Mouse (Mus musculus): Measurements from ENCODE around the gene Pdcd4. TPM values are rescaled to one million over a fixed set of nuclear protein-coding genes. Genes with fewer than 3 reads are reported as not detected.

Pdcd4 gene
- polyA plus RNA-seq, 1 experiment from 2014 or later, result 111 TPM

DNA sequence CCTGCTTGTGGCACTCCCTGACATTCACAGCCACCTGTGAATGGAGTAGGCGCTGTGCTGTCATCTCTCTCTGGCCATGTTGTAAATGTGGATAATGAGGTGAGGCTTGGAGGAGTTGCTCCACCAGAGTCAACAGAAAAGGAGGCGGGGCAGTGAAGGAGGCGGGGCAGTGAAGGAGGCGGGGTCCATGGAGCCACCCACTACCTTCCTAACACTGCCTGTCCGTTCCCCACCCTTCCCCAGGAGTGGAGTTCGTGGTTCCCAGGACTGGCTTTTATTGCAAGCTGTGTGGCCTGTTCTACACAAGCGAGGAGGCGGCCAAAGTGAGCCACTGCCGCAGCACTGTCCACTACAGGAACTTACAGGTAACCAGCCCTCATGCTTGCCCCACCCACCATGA, 32.9 kb upstream of the Pdcd4 start:
- ATAC-seq (ENCODE audit: low FRiP score), result peak; percentile 42; the same call in 1 of the 2 replicates
- Histone ChIP-seq H3K4me1 (peaks cover 22% of the 10 kb centered on the region), H3K4me2 (peak overlapping the region; percentile 13; the same call in 1 of the 2 replicates)

DNA sequence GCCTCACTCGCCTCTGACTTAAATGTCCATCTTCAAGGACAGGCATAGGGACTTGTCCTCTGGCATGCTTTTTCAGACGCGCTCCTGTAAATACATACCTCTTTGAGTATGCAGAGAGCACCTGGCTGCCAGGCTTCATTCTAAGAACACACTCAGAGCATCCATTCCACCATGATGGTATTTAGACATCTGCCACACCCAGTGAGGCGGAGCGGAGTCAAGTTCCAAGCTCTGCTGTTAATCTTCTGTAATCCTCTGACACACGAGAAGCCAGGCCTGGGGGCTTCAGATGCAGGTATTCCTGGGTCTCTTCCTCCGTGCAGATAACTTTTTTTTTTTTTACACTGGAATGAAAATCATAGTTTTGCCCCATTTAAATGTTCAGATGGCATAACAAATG, 32.4 kb upstream of the Pdcd4 start:
- Histone ChIP-seq H3K27ac (peak overlapping the region; percentile 42; the same call in 1 of the 2 replicates), H3K36me3 (replicated peaks) (no peaks in the 10 kb centered on the region; the same call in 1 of the 2 replicates), H3K9ac (no peak overlapping the region), H3K4me3 (replicated peaks) (no peak overlapping the region), H3K27me3 (no peaks in the 10 kb centered on the region), H3K4me1 (peaks cover 21% of the 10 kb centered on the region), H3K9me3 (no peaks in the 10 kb centered on the region), H3K4me2 (no peak overlapping the region)
- no peak for ATAC-seq (ENCODE audit: low FRiP score)
- 54% methylated on average over 7 of the region's 7 CpGs for WGBS

More for the DNA sequence above, 32.9 kb upstream of the Pdcd4 start:
- H3K36me3 ChIP-seq (replicated peaks), result no peaks in the 10 kb centered on the region; the same call in 1 of the 2 replicates
- H3K27ac ChIP-seq, result peak overlapping the region; percentile 42; the same call in 1 of the 2 replicates
- no peak overlapping the region for H3K9ac ChIP-seq
- H3K4me3 ChIP-seq (replicated peaks), result no peak overlapping the region
- no peaks in the 10 kb centered on the region for H3K9me3 ChIP-seq
- 31% methylated on average over 8 of the region's 9 CpGs for WGBS
- H3K27me3 ChIP-seq, result no peaks in the 10 kb centered on the region

DNA sequence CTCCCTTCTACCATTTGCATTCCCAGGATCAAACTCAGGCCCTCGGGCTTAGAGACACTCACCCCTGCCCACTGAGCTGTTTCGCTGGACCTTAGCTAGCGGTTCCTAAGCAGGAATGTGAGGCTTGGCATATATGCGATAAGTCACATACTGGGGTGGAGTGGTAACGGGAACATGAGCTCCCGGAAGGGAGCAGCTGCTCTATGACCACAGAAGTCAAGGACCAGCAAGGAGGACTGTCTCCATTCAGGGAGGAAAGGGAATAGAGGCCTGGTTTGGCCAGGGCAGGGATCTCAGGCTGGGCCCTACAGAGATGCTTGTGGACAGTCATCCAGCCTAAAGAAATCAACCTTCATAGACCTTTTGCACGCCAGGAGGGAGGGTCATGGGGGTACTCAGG, 30.7 kb upstream of the Pdcd4 start:
- Histone ChIP-seq H3K4me3 (replicated peaks) (no peak overlapping the region), H3K9ac (no peak overlapping the region), H3K4me1 (peaks cover 21% of the 10 kb centered on the region), H3K9me3 (no peaks in the 10 kb centered on the region), H3K27me3 (no peaks in the 10 kb centered on the region), H3K4me2 (no peak overlapping the region), H3K27ac (no peak overlapping the region), H3K36me3 (replicated peaks) (no peaks in the 10 kb centered on the region; the same call in 1 of the 2 replicates)
- ATAC-seq (ENCODE audit: low FRiP score), result no peak
- WGBS, result 77% methylated on average over 7 of the region's 7 CpGs

DNA sequence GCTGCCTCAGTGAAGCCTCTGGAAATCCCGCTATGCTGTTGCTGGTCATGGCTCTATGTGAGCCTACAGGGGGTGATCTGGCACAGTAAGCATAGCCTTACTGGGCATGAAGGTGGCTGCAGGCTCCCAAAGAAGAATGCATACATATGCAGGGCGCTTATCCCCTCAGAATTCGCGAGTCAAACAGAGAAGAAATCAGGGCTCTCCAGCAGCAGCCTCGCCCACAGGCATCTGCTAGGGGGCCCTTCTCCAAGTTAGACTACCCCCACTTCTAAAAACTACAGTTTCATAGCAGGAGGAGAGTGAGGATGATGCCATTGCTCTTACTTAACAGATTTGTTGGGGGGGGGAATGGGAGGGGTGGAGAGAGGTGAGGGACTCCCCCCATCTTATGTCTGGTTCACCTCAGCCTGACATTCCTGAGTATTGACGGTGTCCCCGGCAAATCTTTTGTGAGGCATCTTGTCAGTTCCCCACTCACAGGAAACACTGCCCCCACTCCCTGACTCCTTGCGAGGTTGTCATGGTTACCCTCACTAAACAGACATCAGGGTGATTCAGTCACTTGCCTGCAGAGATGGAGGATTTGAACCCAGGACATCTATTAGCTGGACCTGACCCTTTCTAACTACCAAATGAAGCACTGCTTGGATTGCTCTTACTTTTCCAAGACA, 29.3 kb upstream of the Pdcd4 start:
- 71% methylated on average over 8 of the region's 8 CpGs for WGBS
- no peak overlapping the region for H3K4me3 ChIP-seq (replicated peaks)
- H3K4me1 ChIP-seq, result peaks cover 15% of the 10 kb centered on the region
- no peak overlapping the region for H3K27ac ChIP-seq
- no peaks in the 10 kb centered on the region; the same call in 1 of the 2 replicates for H3K36me3 ChIP-seq (replicated peaks)
- H3K27me3 ChIP-seq, result no peaks in the 10 kb centered on the region
- H3K9ac ChIP-seq, result no peak overlapping the region
- ATAC-seq (ENCODE audit: low FRiP score), result no peak
- H3K9me3 ChIP-seq, result no peaks in the 10 kb centered on the region
- no peak overlapping the region for H3K4me2 ChIP-seq

DNA sequence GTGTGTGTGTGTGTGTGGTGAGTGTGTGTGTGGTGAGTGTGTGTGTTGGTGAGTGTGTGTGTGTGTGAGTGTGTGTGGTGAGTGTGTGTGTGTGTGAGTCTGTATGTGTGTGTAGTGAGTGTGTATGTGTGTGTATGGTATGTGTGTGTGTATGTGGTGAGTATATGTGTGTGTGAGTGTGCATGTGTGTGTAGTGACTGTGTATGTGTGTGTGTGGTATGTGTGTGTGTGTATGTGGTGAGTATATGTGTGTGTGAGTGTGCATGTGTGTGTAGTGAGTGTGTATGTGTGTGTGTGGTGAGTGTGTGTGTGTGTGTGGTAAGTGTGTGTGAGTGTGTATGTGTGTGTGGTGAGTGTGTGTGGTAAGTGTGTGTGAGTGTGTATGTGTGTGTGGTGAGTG, 24.8 kb upstream of the Pdcd4 start:
- Histone ChIP-seq H3K36me3 (replicated peaks) (no peaks in the 10 kb centered on the region; the same call in 1 of the 2 replicates), H3K9ac (peak overlapping the region; percentile 1; the same call in 1 of the 2 replicates), H3K4me1 (no peaks in the 10 kb centered on the region), H3K9me3 (no peaks in the 10 kb centered on the region), H3K4me3 (replicated peaks) (no peak overlapping the region), H3K27me3 (no peaks in the 10 kb centered on the region), H3K27ac (no peak overlapping the region), H3K4me2 (no peak overlapping the region)
- ATAC-seq (ENCODE audit: low FRiP score), result no peak

DNA sequence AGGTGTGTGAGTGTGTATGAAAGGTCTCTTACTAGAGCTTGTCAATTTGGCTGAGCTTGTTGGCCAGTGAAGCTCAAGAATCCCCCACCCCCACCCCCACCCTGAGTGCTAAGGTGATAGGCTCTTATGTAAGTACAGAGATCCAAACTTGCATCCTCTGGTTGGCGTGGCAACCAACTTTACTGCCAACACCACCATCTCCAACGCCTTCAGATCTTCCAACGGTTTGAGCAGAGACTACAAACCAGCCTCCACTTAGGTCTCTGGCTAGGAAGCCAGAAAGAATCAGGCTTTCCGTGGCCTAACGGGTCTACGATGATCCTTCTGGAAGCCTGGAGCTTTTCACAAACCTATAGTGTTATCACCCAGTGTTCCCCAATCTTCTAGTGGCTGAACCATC, 23.9 kb upstream of the Pdcd4 start:
- Histone ChIP-seq H3K4me2 (no peak overlapping the region), H3K27me3 (no peaks in the 10 kb centered on the region), H3K9ac (no peak overlapping the region), H3K9me3 (no peaks in the 10 kb centered on the region), H3K4me3 (replicated peaks) (no peak overlapping the region), H3K36me3 (replicated peaks) (no peaks in the 10 kb centered on the region; the same call in 1 of the 2 replicates), H3K27ac (no peak overlapping the region), H3K4me1 (no peaks in the 10 kb centered on the region)
- no peak for ATAC-seq (ENCODE audit: low FRiP score)
- 94% methylated on average over 6 of the region's 6 CpGs for WGBS

DNA sequence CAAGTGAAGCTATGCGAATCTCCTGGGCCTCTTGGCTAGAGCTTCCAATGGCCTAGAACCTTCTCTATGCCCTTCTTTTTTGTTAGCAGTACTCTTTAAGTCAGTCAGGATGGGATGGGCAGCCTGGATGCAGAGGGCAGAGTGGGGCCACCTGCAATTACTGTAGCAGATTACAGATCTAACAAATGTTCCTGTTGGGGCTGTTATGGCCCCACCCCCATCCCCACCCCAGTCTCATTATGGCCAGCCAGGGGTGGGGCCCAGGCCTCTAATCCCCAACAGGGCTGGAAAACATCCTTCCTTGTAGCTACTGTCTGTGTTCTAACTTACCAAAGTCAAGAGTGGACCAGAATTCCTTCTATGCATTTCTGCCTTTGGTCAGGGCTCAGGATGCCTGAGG, 23.2 kb upstream of the Pdcd4 start:
- no peak overlapping the region for H3K9ac ChIP-seq
- no peaks in the 10 kb centered on the region; the same call in 1 of the 2 replicates for H3K36me3 ChIP-seq (replicated peaks)
- no peaks in the 10 kb centered on the region for H3K27me3 ChIP-seq
- no peak overlapping the region for H3K27ac ChIP-seq
- H3K4me1 ChIP-seq, result no peaks in the 10 kb centered on the region
- H3K9me3 ChIP-seq, result no peaks in the 10 kb centered on the region
- WGBS, result 100% methylated on average over 1 of the region's 1 CpGs
- no peak overlapping the region for H3K4me3 ChIP-seq (replicated peaks)
- no peak for ATAC-seq (ENCODE audit: low FRiP score)
- no peak overlapping the region for H3K4me2 ChIP-seq

DNA sequence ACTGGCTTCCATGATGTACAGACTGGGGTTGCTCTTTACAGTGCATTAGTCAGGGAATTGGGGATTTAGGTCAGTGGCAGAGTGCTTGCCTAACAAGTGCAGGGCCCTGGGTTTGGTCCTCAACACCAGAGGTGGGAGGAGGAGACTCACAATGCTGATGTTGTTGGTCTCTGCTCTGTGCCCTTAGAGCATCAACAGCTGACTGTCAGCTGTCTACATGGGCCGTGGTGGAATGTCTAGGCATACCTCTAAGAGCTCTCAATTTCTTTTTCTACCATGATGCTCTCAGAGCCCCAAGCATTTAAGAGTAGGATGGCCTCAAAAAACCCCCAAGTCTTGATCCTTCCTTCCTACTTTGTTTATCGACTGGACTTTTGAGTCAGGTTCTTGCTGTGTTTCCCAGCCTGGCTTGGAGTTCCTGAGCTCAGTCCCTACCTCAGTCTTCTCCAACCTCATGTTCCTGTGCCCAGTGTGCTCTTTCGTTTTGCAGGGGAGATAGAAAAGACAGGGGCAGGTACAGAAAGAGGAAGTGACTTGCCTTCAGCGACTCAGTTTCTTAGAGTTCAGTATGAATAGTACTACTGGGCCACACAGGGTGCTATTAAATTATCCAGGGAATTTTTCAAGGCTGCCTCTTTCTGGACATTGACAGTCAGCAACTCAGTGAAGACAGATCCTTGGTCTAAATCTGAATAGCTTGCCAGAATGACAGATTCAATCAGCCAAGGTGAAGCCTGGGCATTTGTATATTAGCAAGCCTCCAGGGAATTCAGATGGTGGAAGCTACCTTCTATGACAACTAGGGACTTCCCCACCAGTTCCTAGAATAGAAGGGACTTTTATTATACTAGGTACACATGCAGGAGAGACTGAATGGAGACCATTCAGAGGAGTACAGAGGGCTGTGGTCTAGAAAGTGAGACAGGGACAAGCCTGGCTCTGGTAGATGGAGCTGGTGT, 22.3 kb upstream of the Pdcd4 start:
- H3K9me3 ChIP-seq, result no peaks in the 10 kb centered on the region
- 82% methylated on average over 4 of the region's 4 CpGs for WGBS
- H3K4me1 ChIP-seq, result no peaks in the 10 kb centered on the region
- H3K27ac ChIP-seq, result no peak overlapping the region
- no peaks in the 10 kb centered on the region for H3K27me3 ChIP-seq
- H3K9ac ChIP-seq, result no peak overlapping the region
- no peak overlapping the region for H3K4me2 ChIP-seq
- no peak for ATAC-seq (ENCODE audit: low FRiP score)
- no peaks in the 10 kb centered on the region for H3K36me3 ChIP-seq (replicated peaks)
- no peak overlapping the region for H3K4me3 ChIP-seq (replicated peaks)

DNA sequence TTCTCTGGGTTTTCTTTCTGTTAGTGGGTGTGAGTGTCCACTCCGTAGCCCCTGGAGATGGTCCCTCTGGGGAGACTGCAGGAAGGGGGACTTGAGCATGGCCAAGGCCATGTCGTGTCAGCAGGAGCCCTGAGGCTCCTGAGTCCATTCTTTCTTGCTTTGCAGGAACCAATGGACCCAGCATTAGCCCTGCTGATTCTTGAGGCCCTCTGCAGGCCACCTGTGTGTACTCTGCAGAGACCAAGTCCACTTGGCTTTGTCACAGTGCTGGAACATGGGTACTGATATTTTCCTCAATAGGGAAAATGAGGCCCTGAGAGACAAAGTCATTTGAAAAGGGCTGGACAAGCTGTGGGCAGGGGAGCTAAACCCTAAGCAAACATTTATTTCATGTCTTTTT, 21.5 kb upstream of the Pdcd4 start:
- no peak overlapping the region for H3K4me2 ChIP-seq
- H3K27me3 ChIP-seq, result no peaks in the 10 kb centered on the region
- 65% methylated on average over 2 of the region's 2 CpGs for WGBS
- ATAC-seq (ENCODE audit: low FRiP score), result no peak
- no peaks in the 10 kb centered on the region; the same call in 1 of the 2 replicates for H3K4me1 ChIP-seq
- H3K9me3 ChIP-seq, result no peaks in the 10 kb centered on the region
- H3K36me3 ChIP-seq (replicated peaks), result no peaks in the 10 kb centered on the region
- no peak overlapping the region for H3K4me3 ChIP-seq (replicated peaks)
- no peak overlapping the region for H3K27ac ChIP-seq
- H3K9ac ChIP-seq, result no peak overlapping the region

DNA sequence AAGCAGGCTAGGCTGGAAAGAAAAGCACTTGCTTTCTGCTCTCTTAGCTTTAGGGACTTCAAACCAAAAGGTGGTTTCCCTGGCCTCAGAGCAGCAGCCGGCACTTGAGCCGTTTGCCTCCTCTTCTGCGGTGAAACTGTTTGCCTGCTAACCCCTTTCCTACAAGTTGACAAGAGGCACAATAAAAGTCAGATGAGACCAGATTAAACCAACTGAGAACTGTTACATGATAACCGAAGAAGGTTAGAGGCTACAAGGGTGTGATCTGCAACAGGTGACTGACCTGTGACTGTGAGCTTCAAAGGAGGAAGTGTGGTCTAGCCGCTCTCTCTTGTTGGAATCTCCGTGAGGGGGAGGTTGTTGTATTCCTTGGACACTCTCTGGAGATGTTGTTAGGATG, 20.5 kb upstream of the Pdcd4 start:
- no peaks in the 10 kb centered on the region; the same call in 1 of the 2 replicates for H3K4me1 ChIP-seq
- H3K4me3 ChIP-seq (replicated peaks), result no peak overlapping the region
- no peak overlapping the region for H3K9ac ChIP-seq
- no peak overlapping the region for H3K4me2 ChIP-seq
- H3K27ac ChIP-seq, result no peak overlapping the region
- no peaks in the 10 kb centered on the region for H3K9me3 ChIP-seq
- 92% methylated on average over 6 of the region's 6 CpGs for WGBS
- no peaks in the 10 kb centered on the region for H3K36me3 ChIP-seq (replicated peaks)
- no peak for ATAC-seq (ENCODE audit: low FRiP score)
- H3K27me3 ChIP-seq, result no peaks in the 10 kb centered on the region

DNA sequence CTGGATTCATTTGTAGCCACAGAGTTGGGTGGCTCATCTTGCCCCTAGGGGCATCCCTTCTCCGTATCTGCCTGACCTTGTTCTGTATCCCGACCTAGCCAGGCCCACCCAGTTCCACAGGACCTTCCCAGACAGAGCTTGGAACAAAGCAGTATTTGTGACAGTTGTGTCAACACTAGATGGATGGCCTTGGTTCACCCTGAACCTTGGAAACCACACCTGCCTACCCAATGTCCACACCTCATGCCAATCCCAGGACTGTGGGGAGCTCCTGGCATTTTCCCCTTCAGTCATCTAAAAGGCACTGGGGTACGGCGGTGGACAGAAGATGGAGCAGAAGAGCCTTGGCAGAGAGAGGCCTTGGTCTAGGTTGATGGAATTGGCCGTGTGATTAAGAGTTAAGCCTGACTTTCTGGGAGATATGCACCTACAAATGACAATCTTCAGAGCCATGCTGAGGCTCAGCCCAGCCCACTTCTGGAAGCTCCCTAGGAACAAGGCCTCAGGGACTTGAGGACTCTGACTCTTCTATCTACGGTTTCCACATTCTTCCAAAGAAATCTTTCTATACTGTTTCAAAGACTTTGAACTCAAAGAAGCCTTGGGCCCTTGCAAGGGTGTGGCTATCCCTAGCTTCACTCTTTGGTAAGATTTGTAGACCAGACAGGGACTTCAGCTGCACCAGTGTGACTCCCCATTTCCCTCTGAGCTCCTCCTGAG, 18.9 kb upstream of the Pdcd4 start:
- H3K4me1 ChIP-seq, result no peaks in the 10 kb centered on the region; the same call in 1 of the 2 replicates
- H3K27ac ChIP-seq, result no peak overlapping the region
- no peak overlapping the region for H3K4me2 ChIP-seq
- ATAC-seq (ENCODE audit: low FRiP score), result no peak
- H3K36me3 ChIP-seq (replicated peaks), result no peaks in the 10 kb centered on the region
- no peaks in the 10 kb centered on the region for H3K9me3 ChIP-seq
- 93% methylated on average over 6 of the region's 6 CpGs for WGBS
- H3K27me3 ChIP-seq, result no peaks in the 10 kb centered on the region
- H3K9ac ChIP-seq, result no peak overlapping the region
- H3K4me3 ChIP-seq (replicated peaks), result no peak overlapping the region

DNA sequence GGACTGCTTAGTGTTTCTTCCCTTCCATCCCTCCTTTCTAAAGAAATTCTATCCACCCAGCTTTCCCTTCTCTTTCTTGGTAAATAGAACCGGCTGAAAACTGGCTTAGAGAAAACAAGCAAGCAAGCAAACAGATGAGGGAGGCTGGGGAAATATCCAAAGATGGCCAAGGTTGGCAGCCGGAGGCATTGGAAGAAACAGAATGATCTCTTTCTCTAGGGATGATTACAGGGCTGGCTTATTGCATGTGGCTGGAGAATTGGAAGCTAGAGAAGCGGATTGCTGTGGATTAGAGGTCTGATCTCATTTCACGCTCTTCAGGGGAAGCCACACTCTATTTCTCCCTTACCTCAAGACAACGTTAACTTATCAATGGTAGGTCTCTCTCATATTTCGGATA, 16.8 kb upstream of the Pdcd4 start:
- Histone ChIP-seq H3K9me3 (no peaks in the 10 kb centered on the region), H3K36me3 (replicated peaks) (no peaks in the 10 kb centered on the region), H3K9ac (no peak overlapping the region), H3K4me1 (no peaks in the 10 kb centered on the region; the same call in 1 of the 2 replicates), H3K27me3 (no peaks in the 10 kb centered on the region), H3K27ac (no peak overlapping the region), H3K4me2 (no peak overlapping the region), H3K4me3 (replicated peaks) (no peak overlapping the region)
- 76% methylated on average over 6 of the region's 6 CpGs for WGBS
- no peak for ATAC-seq (ENCODE audit: low FRiP score)

All from forebrain, embryonic 12.5 days (tissue).